Mouse (Mus musculus): Measurements from ENCODE around the gene Ccdc157.

Ccdc157 gene

GRCm38 (mm10) chr11:4098120-4098519 is 62.0 kb downstream of the Ccdc157 start:
- DNase-seq, result peak in 1 of 2 experiments; percentile 14

GRCm38 (mm10) chr11:4097091-4097621 is 62.9 kb downstream of the Ccdc157 start:
- DNase-seq, result peak in 1 of 2 experiments; percentile 38

- peak; percentile 99 to 100 for DNase-seq
Measured at GRCm38 (mm10) chr11:4096054-4096984, 63.8 kb downstream of the Ccdc157 start.

GRCm38 (mm10) chr11:4095171-4096053 is 64.7 kb downstream of the Ccdc157 start, which contains the start of gene Mtfp1:
Gene Mtfp1 (minus strand): TSS chr11:4095445.
- DNase-seq, result peak; percentile 64 to 80

GRCm38 (mm10) chr11:4094378-4095170 is 65.5 kb downstream of the Ccdc157 start:
- DNase-seq, result peak; percentile 84 to 85

GRCm38 (mm10) chr11:4093459-4094377 is 66.4 kb downstream of the Ccdc157 start:
- DNase-seq, result no peak

Measured in kidney, postnatal 25 days (tissue).